Mouse (Mus musculus): ENCODE measurements at regions not wholly inside any gene's neighbourhood (a gene's known extent, or its start where the extent isn't known, plus 50 kb on each side); places are given as distances from the start of the nearest gene placed in this dataset.
A peak's percentile ranks its signal among the peaks of the same experiment; 100 is the strongest.

GRCm38 (mm10) chr5:129315626-129316025 lies 185.4 kb upstream of the Sfswap start:
- ATAC-seq (ENCODE audit: insufficient number of reproducible peaks, low FRiP score, low TSS enrichment, low read depth) (no peak), DNase-seq (ENCODE audit: low spot score) (no peak)
- Histone ChIP-seq H3K27ac (replicated peaks; ENCODE audit: low read depth, low read length) (no peak overlapping the region), H3K9ac (ENCODE audit: low read length) (no peak overlapping the region), H3K27me3 (ENCODE audit: control insufficient read depth, insufficient read depth, low read length) (no peaks in the 10 kb centered on the region), H3K4me3 (ENCODE audit: low read depth, low read length) (no peak overlapping the region), H3K4me1 (ENCODE audit: control insufficient read depth, insufficient read depth, low read length) (no peaks in the 10 kb centered on the region), H3K36me3 (ENCODE audit: control insufficient read depth, insufficient read depth, low read length) (no peaks in the 10 kb centered on the region), H3K9me3 (ENCODE audit: control insufficient read depth, low read length) (no peaks in the 10 kb centered on the region), H3K4me2 (ENCODE audit: low read depth, severe bottlenecking) (no peak overlapping the region)
- 53% methylated on average over 9 of the region's 9 CpGs for WGBS

GRCm38 (mm10) chr5:129331094-129331523 lies 169.9 kb upstream of the Sfswap start:
- H3K27ac ChIP-seq (replicated peaks; ENCODE audit: low read depth, low read length): no peak overlapping the region
- H3K9ac ChIP-seq (ENCODE audit: low read length): no peak overlapping the region
- H3K9me3 ChIP-seq (ENCODE audit: control insufficient read depth, low read length): peaks cover 4% of the 10 kb centered on the region; the same call in 1 of the 2 replicates
- H3K4me2 ChIP-seq (ENCODE audit: low read depth, severe bottlenecking): no peak overlapping the region
- H3K36me3 ChIP-seq (ENCODE audit: control insufficient read depth, insufficient read depth, low read length): no peaks in the 10 kb centered on the region
- no peak overlapping the region for H3K4me3 ChIP-seq (ENCODE audit: low read depth, low read length)
- no peaks in the 10 kb centered on the region for H3K27me3 ChIP-seq (ENCODE audit: control insufficient read depth, insufficient read depth, low read length)
- H3K4me1 ChIP-seq (ENCODE audit: control insufficient read depth, insufficient read depth, low read length): no peaks in the 10 kb centered on the region
- DNase-seq (ENCODE audit: low spot score) (peak; percentile 37), ATAC-seq (ENCODE audit: insufficient number of reproducible peaks, low FRiP score, low TSS enrichment, low read depth) (no peak)
- 18% methylated on average over 11 of the region's 11 CpGs for WGBS

GRCm38 (mm10) chr5:129332014-129332413 lies 169.0 kb upstream of the Sfswap start:
- DNase-seq (ENCODE audit: low spot score): peak; percentile 39
- Histone ChIP-seq H3K4me2 (ENCODE audit: low read depth, severe bottlenecking) (no peak overlapping the region), H3K27me3 (ENCODE audit: control insufficient read depth, insufficient read depth, low read length) (no peaks in the 10 kb centered on the region), H3K27ac (replicated peaks; ENCODE audit: low read depth, low read length) (no peak overlapping the region), H3K9me3 (ENCODE audit: control insufficient read depth, low read length) (peaks cover 4% of the 10 kb centered on the region; the same call in 1 of the 2 replicates), H3K9ac (ENCODE audit: low read length) (no peak overlapping the region), H3K4me1 (ENCODE audit: control insufficient read depth, insufficient read depth, low read length) (no peaks in the 10 kb centered on the region), H3K4me3 (ENCODE audit: low read depth, low read length) (no peak overlapping the region), H3K36me3 (ENCODE audit: control insufficient read depth, insufficient read depth, low read length) (no peaks in the 10 kb centered on the region)
- WGBS: 99% methylated on average over 3 of the region's 3 CpGs
- ATAC-seq (ENCODE audit: insufficient number of reproducible peaks, low FRiP score, low TSS enrichment, low read depth): no peak

GRCm38 (mm10) chr5:129338511-129338910 lies 162.5 kb upstream of the Sfswap start:
- Histone ChIP-seq H3K9me3 (ENCODE audit: control insufficient read depth, low read length) (no peaks in the 10 kb centered on the region), H3K27ac (replicated peaks; ENCODE audit: low read depth, low read length) (no peak overlapping the region), H3K9ac (ENCODE audit: low read length) (no peak overlapping the region), H3K4me1 (ENCODE audit: control insufficient read depth, insufficient read depth, low read length) (no peaks in the 10 kb centered on the region), H3K27me3 (ENCODE audit: control insufficient read depth, insufficient read depth, low read length) (no peaks in the 10 kb centered on the region), H3K4me3 (ENCODE audit: low read depth, low read length) (no peak overlapping the region), H3K36me3 (ENCODE audit: control insufficient read depth, insufficient read depth, low read length) (no peaks in the 10 kb centered on the region), H3K4me2 (ENCODE audit: low read depth, severe bottlenecking) (no peak overlapping the region)
- no peak for ATAC-seq (ENCODE audit: insufficient number of reproducible peaks, low FRiP score, low TSS enrichment, low read depth)
- WGBS: 58% methylated on average over 7 of the region's 7 CpGs
- DNase-seq (ENCODE audit: low spot score): no peak

GRCm38 (mm10) chr5:129344038-129344437 lies 157.0 kb upstream of the Sfswap start:
- Histone ChIP-seq H3K27ac (replicated peaks; ENCODE audit: low read depth, low read length) (no peak overlapping the region), H3K4me1 (ENCODE audit: control insufficient read depth, insufficient read depth, low read length) (no peaks in the 10 kb centered on the region), H3K9ac (ENCODE audit: low read length) (no peak overlapping the region), H3K4me3 (ENCODE audit: low read depth, low read length) (no peak overlapping the region), H3K27me3 (ENCODE audit: control insufficient read depth, insufficient read depth, low read length) (no peaks in the 10 kb centered on the region), H3K4me2 (ENCODE audit: low read depth, severe bottlenecking) (no peak overlapping the region), H3K36me3 (ENCODE audit: control insufficient read depth, insufficient read depth, low read length) (no peaks in the 10 kb centered on the region), H3K9me3 (ENCODE audit: control insufficient read depth, low read length) (no peaks in the 10 kb centered on the region)
- WGBS: 80% methylated on average over 12 of the region's 12 CpGs
- DNase-seq (ENCODE audit: low spot score): no peak
- ATAC-seq (ENCODE audit: insufficient number of reproducible peaks, low FRiP score, low TSS enrichment, low read depth): no peak

- no peaks in the 10 kb centered on the region for H3K4me1 ChIP-seq (ENCODE audit: control insufficient read depth, insufficient read depth, low read length)
- no peaks in the 10 kb centered on the region for H3K36me3 ChIP-seq (ENCODE audit: control insufficient read depth, insufficient read depth, low read length)
- no peaks in the 10 kb centered on the region for H3K9me3 ChIP-seq (ENCODE audit: control insufficient read depth, low read length)
- no peak for DNase-seq (ENCODE audit: low spot score)
- no peaks in the 10 kb centered on the region for H3K27me3 ChIP-seq (ENCODE audit: control insufficient read depth, insufficient read depth, low read length)
- H3K9ac ChIP-seq (ENCODE audit: low read length): no peak overlapping the region
- ATAC-seq (ENCODE audit: insufficient number of reproducible peaks, low FRiP score, low TSS enrichment, low read depth): no peak
- WGBS: 56% methylated on average over 12 of the region's 12 CpGs
- H3K4me2 ChIP-seq (ENCODE audit: low read depth, severe bottlenecking): no peak overlapping the region
- no peak overlapping the region for H3K4me3 ChIP-seq (ENCODE audit: low read depth, low read length)
- H3K27ac ChIP-seq (replicated peaks; ENCODE audit: low read depth, low read length): no peak overlapping the region
Measured at GRCm38 (mm10) chr5:129350024-129350423, 151.0 kb upstream of the Sfswap start.

- Histone ChIP-seq H3K27me3 (ENCODE audit: control insufficient read depth, insufficient read depth, low read length) (no peaks in the 10 kb centered on the region), H3K4me2 (ENCODE audit: low read depth, severe bottlenecking) (no peak overlapping the region), H3K9me3 (ENCODE audit: control insufficient read depth, low read length) (no peaks in the 10 kb centered on the region), H3K9ac (ENCODE audit: low read length) (no peak overlapping the region), H3K4me3 (ENCODE audit: low read depth, low read length) (no peak overlapping the region), H3K4me1 (ENCODE audit: control insufficient read depth, insufficient read depth, low read length) (no peaks in the 10 kb centered on the region), H3K36me3 (ENCODE audit: control insufficient read depth, insufficient read depth, low read length) (no peaks in the 10 kb centered on the region), H3K27ac (replicated peaks; ENCODE audit: low read depth, low read length) (no peak overlapping the region)
- ATAC-seq (ENCODE audit: insufficient number of reproducible peaks, low FRiP score, low TSS enrichment, low read depth): no peak
- DNase-seq (ENCODE audit: low spot score): no peak
- 32% methylated on average over 9 of the region's 9 CpGs for WGBS
Measured at GRCm38 (mm10) chr5:129353549-129353948, 147.5 kb upstream of the Sfswap start.

GRCm38 (mm10) chr5:129354877-129355276 lies 146.1 kb upstream of the Sfswap start:
- H3K4me3 ChIP-seq (ENCODE audit: low read depth, low read length): no peak overlapping the region
- no peaks in the 10 kb centered on the region for H3K36me3 ChIP-seq (ENCODE audit: control insufficient read depth, insufficient read depth, low read length)
- no peaks in the 10 kb centered on the region for H3K9me3 ChIP-seq (ENCODE audit: control insufficient read depth, low read length)
- 74% methylated on average over 5 of the region's 5 CpGs for WGBS
- H3K27me3 ChIP-seq (ENCODE audit: control insufficient read depth, insufficient read depth, low read length): no peaks in the 10 kb centered on the region
- DNase-seq (ENCODE audit: low spot score) (no peak), ATAC-seq (ENCODE audit: insufficient number of reproducible peaks, low FRiP score, low TSS enrichment, low read depth) (no peak)
- H3K9ac ChIP-seq (ENCODE audit: low read length): no peak overlapping the region
- H3K4me2 ChIP-seq (ENCODE audit: low read depth, severe bottlenecking): no peak overlapping the region
- H3K4me1 ChIP-seq (ENCODE audit: control insufficient read depth, insufficient read depth, low read length): no peaks in the 10 kb centered on the region
- H3K27ac ChIP-seq (replicated peaks; ENCODE audit: low read depth, low read length): no peak overlapping the region

GRCm38 (mm10) chr5:129361527-129361926 lies 139.5 kb upstream of the Sfswap start:
- 83% methylated on average over 2 of the region's 2 CpGs for WGBS
- ATAC-seq (ENCODE audit: insufficient number of reproducible peaks, low FRiP score, low TSS enrichment, low read depth): no peak
- no peaks in the 10 kb centered on the region for H3K36me3 ChIP-seq (ENCODE audit: control insufficient read depth, insufficient read depth, low read length)
- H3K4me3 ChIP-seq (ENCODE audit: low read depth, low read length): no peak overlapping the region
- no peaks in the 10 kb centered on the region for H3K9me3 ChIP-seq (ENCODE audit: control insufficient read depth, low read length)
- no peak overlapping the region for H3K27ac ChIP-seq (replicated peaks; ENCODE audit: low read depth, low read length)
- no peaks in the 10 kb centered on the region for H3K4me1 ChIP-seq (ENCODE audit: control insufficient read depth, insufficient read depth, low read length)
- no peaks in the 10 kb centered on the region for H3K27me3 ChIP-seq (ENCODE audit: control insufficient read depth, insufficient read depth, low read length)
- DNase-seq (ENCODE audit: low spot score): no peak
- H3K9ac ChIP-seq (ENCODE audit: low read length): no peak overlapping the region
- H3K4me2 ChIP-seq (ENCODE audit: low read depth, severe bottlenecking): no peak overlapping the region

Data from limb, embryonic 11.5 days (tissue).